Mouse (Mus musculus): Measurements from ENCODE around the gene Cat.

Gene Cat

GRCm38 (mm10) chr2:103478326-103478725 is 6.6 kb downstream of the Cat start:
- in situ Hi-C loops (cut with MboI; ENCODE audit: low sequenced_read_pairs) = no loop called here

GRCm38 (mm10) chr2:103477456-103477855 is 7.5 kb downstream of the Cat start:
- in situ Hi-C loops (cut with MboI; ENCODE audit: low sequenced_read_pairs) = no loop called here

- in situ Hi-C loops (cut with MboI; ENCODE audit: low sequenced_read_pairs) = no loop called here
Observed at GRCm38 (mm10) chr2:103476657-103477056, 8.3 kb downstream of the Cat start.

- in situ Hi-C loops (cut with MboI; ENCODE audit: low sequenced_read_pairs) = no loop called here
Observed at GRCm38 (mm10) chr2:103476180-103476579, 8.8 kb downstream of the Cat start.

- in situ Hi-C loops (cut with MboI; ENCODE audit: low sequenced_read_pairs) = no loop called here
Observed at GRCm38 (mm10) chr2:103473362-103473761, 11.6 kb downstream of the Cat start.

- in situ Hi-C loops (cut with MboI; ENCODE audit: low sequenced_read_pairs) = loop anchor here (10.0 kb wide), 1 partner anchor 258 kb away; no protein-coding TSS in a partner anchor
Observed at GRCm38 (mm10) chr2:103466984-103467588, 17.9 kb downstream of the Cat start.

GRCm38 (mm10) chr2:103466272-103466671 is 18.7 kb downstream of the Cat start:
- in situ Hi-C loops (cut with MboI; ENCODE audit: low sequenced_read_pairs) = loop anchor here (10.0 kb wide), 1 partner anchor 259 kb away; no protein-coding TSS in a partner anchor

GRCm38 (mm10) chr2:103465429-103465828 is 19.5 kb downstream of the Cat start:
- in situ Hi-C loops (cut with MboI; ENCODE audit: low sequenced_read_pairs) = loop anchor here (10.0 kb wide), 1 partner anchor 259 kb away; no protein-coding TSS in a partner anchor

GRCm38 (mm10) chr2:103464524-103464923 is 20.4 kb downstream of the Cat start:
- in situ Hi-C loops (cut with MboI; ENCODE audit: low sequenced_read_pairs) = loop anchor here (10.0 kb wide), 1 partner anchor 260 kb away; no protein-coding TSS in a partner anchor

GRCm38 (mm10) chr2:103462746-103463145 is 22.2 kb downstream of the Cat start:
- in situ Hi-C loops (cut with MboI; ENCODE audit: low sequenced_read_pairs) = loop anchor here (10.0 kb wide), 1 partner anchor 262 kb away; no protein-coding TSS in a partner anchor

GRCm38 (mm10) chr2:103461743-103462142 is 23.2 kb downstream of the Cat start:
- in situ Hi-C loops (cut with MboI; ENCODE audit: low sequenced_read_pairs) = loop anchor here (10.0 kb wide), 1 partner anchor 263 kb away; no protein-coding TSS in a partner anchor

- in situ Hi-C loops (cut with MboI; ENCODE audit: low sequenced_read_pairs) = loop anchor here (10.0 kb wide), 1 partner anchor 264 kb away; no protein-coding TSS in a partner anchor
Observed at GRCm38 (mm10) chr2:103461210-103461609, 23.8 kb downstream of the Cat start.

GRCm38 (mm10) chr2:103459069-103459468 is 25.9 kb downstream of the Cat start:
- in situ Hi-C loops (cut with MboI; ENCODE audit: low sequenced_read_pairs) = no loop called here

GRCm38 (mm10) chr2:103457628-103458027 is 27.3 kb downstream of the Cat start:
- in situ Hi-C loops (cut with MboI; ENCODE audit: low sequenced_read_pairs) = no loop called here

GRCm38 (mm10) chr2:103457048-103457447 is 27.9 kb downstream of the Cat start:
- in situ Hi-C loops (cut with MboI; ENCODE audit: low sequenced_read_pairs) = no loop called here

- in situ Hi-C loops (cut with MboI; ENCODE audit: low sequenced_read_pairs) = no loop called here
Observed at GRCm38 (mm10) chr2:103456646-103457045, 28.3 kb downstream of the Cat start.

GRCm38 (mm10) chr2:103455748-103456147 is 29.2 kb downstream of the Cat start:
- in situ Hi-C loops (cut with MboI; ENCODE audit: low sequenced_read_pairs) = no loop called here

- in situ Hi-C loops (cut with MboI; ENCODE audit: low sequenced_read_pairs) = loop anchor here (5.0 kb wide), 1 partner anchor 95 kb away; no protein-coding TSS in a partner anchor
Observed at GRCm38 (mm10) chr2:103452550-103452949, 32.4 kb downstream of the Cat start.

GRCm38 (mm10) chr2:103450267-103450666 is 34.7 kb downstream of the Cat start:
- in situ Hi-C loops (cut with MboI; ENCODE audit: low sequenced_read_pairs) = loop anchor here (5.0 kb wide), 1 partner anchor 97 kb away; no protein-coding TSS in a partner anchor

- in situ Hi-C loops (cut with MboI; ENCODE audit: low sequenced_read_pairs) = loop anchor here (5.0 kb wide), 1 partner anchor 97 kb away; no protein-coding TSS in a partner anchor
Observed at GRCm38 (mm10) chr2:103449813-103450212, 35.1 kb downstream of the Cat start.

- in situ Hi-C loops (cut with MboI; ENCODE audit: low sequenced_read_pairs) = no loop called here
Observed at GRCm38 (mm10) chr2:103448947-103449560, 35.9 kb downstream of the Cat start.

- in situ Hi-C loops (cut with MboI; ENCODE audit: low sequenced_read_pairs) = no loop called here
Observed at GRCm38 (mm10) chr2:103446326-103446725, 38.6 kb downstream of the Cat start.

Data from CH12F3 (cell line).